Mouse (Mus musculus): ENCODE data around the gene Mapk8ip2.

DNA sequence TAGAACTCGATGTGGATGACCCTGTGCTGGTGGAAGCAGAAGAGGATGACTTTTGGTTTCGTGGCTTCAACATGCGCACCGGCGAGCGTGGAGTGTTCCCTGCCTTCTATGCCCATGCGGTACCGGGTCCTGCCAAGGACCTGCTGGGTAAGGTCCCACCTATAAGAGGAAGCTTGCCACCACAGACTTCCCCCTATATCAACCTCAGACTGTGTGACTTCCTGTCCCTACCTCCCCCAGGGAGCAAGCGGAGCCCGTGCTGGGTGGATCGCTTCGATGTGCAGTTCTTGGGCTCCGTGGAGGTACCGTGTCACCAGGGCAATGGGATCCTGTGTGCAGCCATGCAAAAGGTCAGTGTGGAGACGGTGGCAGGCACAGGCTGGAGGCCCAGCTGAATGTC lies 5.2 kb downstream of the Mapk8ip2 start:
- TF ChIP-seq CTCF (IDR thresholded peaks at IDR 0.05; ENCODE audit: low read depth) (no peak), EP300 (IDR thresholded peaks at IDR 0.05; ENCODE audit: low read depth) (no peak)
